Mouse (Mus musculus) natural killer cell, adult 2 months (primary cell): ENCODE measurements around the gene Dglucy.

Experiments used
- DNase-seq, 2 experiments: peaks; one replicate each; pipeline ENCODE4 v3.0.0; 2022; ENCODE audit warnings: low spot score in 2 of 2

Dglucy gene

DNA sequence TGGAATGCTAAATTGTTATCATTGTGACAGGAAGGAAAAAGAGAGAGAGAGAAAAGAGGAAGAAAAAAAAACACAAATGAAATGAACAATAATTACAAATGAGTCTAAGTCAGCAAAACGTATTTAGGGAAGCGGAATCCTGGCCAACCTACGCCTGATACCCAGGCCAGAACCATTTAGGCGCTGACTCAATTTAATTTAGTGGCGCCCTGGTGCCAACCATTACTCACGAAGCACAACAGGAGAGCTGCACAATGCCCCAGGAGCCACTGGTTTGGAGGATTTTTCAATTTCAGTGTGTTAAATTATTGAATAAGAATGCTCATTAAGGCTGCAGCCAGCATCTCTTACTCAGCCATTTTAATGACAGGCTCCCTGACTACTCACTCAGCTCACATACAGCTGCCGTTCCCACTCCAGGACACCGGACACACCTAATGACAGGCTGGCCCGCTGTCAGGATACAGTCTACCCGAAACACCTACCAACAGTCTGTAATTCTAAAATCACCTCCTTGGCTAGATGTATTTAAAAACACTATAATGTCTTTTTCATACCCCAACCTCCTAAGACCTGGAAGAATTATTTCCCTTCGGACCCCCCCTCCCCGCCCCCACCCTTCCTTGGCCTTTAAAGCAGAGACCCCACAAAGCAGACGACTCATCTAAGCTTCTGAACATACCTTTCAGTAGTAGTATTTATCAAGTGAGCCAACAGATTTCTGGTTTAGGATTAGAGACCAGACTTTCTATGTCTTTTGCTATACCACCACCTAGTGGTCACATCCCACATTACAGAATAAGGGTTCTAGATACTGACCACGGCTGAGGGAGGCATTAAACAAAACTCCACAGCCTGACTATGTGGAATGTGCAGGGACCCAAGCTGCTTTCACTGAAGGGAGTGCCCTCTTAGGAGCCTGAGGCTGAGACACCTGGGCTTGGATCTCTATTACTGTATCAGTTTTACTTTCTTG is 147.1 kb downstream of the Dglucy start:
- peak; percentile 61 to 64 for DNase-seq

- peak in 1 of 2 experiments; percentile 33 for DNase-seq
Observed at GRCm38 (mm10) chr12:100928286-100928685, 149.4 kb downstream of the Dglucy start.

DNA sequence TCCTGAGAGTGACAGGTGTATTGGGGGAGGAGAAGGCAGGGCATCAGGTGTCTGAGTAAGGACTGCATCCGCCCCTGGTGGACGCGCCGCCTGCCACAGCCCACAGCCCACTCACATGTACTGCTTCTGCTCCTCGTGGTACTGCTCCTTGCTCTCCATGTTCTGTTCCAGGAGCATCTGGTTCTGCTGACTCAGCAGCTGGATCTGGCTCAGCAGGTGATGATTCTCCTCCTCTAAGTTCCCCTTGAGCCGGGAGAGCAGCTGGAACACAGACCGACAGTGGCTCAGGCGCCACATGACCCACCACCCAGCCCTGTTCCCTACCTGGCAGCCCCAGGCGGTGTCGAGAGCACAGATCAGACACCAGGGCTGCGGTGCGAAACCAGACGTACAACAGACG is 152.8 kb downstream of the Dglucy start:
- no peak for DNase-seq

GRCm38 (mm10) chr12:100934796-100935195 is 155.9 kb downstream of the Dglucy start:
- no peak for DNase-seq

DNA sequence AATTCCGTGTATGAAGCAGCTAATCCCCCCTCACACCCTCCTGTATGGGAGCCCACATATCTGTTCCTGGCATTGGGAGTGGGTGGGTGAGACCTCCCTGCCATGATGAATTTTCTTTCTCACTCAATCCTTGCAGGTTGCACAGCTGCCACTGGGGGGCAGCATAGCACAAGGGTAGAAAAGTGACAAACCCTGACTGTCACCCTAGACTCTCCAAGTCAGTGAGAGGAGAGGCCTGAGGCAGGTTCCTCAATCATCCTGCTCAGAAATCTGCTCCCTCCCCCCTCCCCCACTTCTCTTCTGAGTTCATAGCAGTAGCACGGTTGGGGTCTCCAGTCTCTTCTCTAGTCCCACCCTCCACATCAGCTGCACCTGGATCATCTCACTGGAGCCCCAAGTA is 157.3 kb downstream of the Dglucy start:
- peak; percentile 51 to 69 for DNase-seq

DNA sequence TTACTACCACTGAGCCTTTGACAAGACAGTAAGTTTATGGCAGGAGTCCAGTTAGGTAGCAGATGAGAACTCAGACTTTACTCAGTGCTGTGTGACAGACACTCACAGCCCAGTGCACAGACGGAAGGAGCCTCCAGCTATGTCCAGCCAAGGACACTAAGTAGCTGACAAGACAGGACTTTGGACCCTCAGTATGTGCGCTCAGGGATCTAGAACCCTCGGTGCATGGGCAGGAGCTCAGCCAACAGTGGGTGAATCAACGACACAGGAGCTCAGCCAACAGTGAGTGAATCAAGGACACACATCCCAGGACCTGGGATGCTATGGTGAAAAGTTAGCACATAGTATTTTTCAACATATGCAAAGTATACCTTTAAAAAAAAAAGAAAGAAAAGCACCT is 157.9 kb downstream of the Dglucy start:
- no peak for DNase-seq

DNA sequence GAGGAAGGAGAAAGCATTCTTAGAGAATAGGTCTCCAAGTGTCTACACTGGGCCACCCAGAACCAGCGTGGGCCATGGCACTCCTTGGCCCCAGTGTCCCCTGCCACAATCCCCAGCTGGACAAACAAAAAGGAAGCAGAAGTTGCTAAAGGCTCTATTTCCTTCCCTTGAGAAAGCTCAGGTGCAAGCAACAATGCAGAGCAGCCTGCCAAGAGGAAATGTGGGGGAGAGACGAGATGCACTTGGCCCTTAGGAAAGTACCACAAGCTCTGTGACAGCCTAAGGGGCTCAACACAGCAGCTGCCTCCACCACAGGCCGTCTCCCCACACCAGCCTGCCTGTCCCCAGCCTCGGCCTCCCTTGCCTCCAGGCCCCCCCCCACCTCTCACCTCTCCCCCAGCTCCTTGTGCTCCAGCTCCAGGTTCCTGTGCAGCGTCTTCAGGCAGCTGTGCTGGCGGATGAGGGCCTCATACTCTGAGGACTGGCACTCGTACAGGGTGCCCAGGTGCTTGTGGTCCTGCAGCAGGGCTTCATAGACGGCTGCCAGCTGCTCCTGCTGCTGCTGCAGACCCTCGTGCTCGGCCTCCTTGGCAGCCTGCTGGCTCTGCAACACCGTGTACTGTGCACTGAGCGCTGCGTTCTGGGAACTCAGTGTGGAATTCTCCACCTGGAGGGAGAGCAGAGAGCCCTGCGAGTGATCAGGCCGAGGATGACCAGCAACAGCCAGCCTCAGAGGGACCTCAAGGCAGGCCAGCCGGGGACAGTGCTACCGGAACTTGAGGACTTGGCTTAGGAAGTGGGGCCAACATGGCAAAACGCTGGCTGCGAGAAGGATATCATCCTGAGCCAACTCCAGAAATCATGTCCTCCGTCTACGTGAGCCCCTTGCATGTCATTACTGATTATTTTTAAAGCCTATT is 158.8 kb downstream of the Dglucy start:
- DNase-seq = no peak

- DNase-seq = no peak
Observed at GRCm38 (mm10) chr12:100941361-100941760, 162.5 kb downstream of the Dglucy start.

DNA sequence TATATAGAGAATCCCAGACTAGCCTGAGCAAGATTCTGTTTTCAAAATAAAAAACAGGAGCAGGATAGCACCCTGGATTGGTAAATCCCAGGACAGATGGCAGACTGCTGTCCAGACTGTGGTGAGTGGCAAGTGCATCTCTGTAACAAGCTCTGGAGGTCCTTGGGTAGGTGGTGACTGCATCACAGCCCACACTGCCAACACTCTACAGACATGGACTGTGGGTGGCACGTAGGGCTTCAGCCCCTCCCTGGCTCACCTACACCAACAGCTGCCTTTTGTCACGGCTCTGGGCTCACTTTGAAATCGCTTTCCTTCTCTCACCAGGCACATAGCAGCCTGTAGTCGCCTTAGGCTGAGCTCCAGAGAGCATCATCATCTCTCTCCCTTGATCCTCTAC is 164.3 kb downstream of the Dglucy start:
- no peak for DNase-seq

GRCm38 (mm10) chr12:100944921-100945336 is 166.1 kb downstream of the Dglucy start:
- DNase-seq = no peak

GRCm38 (mm10) chr12:100945501-100945900 is 166.6 kb downstream of the Dglucy start:
- DNase-seq = no peak

- DNase-seq = no peak
Observed at GRCm38 (mm10) chr12:100945948-100946347, 167.1 kb downstream of the Dglucy start.
